Mouse (Mus musculus) embryo, embryonic 10.5 days (tissue): ENCODE measurements at regions not wholly inside any gene's neighbourhood (a gene's known extent, or its start where the extent isn't known, plus 50 kb on each side); places are given as distances from the start of the nearest gene placed in this dataset.
A peak's percentile ranks its signal among the peaks of the same experiment; 100 is the strongest.

Source experiments
- DNase-seq: peaks from one replicate; pipeline ENCODE4 v3.0.0-alpha.2; 2015; ENCODE audit warnings: low spot score

DNA sequence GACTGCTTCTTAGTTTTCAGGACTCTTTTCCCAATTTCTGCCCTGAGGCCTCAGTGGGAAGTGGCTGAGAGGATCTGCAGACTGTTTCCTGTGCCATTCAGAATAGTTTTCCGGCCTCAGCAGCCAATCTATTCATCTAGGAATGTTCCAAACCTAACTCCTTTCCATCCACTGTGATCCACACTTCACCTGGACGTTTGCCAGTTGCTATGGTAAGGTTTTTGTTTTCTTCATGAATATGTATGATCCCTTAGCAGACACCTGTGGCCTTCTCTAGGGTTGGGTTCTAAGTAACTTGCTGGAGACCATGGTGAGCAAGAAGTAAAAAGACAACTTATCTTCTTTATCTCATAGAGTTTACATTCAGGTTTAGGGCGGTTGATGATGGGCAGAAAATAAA, 744.6 kb downstream of the Inhba start:
- no peak for DNase-seq

DNA sequence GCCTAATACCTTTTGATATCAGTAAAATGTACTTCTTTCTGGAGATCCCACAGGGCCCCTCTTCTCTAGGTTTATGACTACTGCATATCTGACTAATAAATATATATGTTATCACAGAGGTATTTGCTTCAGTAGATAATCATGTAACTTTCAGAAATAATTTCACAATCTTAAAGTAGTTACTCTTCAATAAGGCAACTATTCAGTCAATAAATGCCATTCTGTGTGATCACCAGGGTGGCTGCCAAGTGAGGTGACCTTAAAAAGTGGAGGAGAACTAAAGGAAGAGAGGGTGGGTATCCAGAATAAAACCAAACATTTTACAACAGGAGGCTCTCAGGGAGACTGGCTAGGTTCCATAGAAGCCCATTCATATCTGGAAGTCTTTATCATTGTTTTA, 748.4 kb downstream of the Inhba start:
- DNase-seq = no peak

DNA sequence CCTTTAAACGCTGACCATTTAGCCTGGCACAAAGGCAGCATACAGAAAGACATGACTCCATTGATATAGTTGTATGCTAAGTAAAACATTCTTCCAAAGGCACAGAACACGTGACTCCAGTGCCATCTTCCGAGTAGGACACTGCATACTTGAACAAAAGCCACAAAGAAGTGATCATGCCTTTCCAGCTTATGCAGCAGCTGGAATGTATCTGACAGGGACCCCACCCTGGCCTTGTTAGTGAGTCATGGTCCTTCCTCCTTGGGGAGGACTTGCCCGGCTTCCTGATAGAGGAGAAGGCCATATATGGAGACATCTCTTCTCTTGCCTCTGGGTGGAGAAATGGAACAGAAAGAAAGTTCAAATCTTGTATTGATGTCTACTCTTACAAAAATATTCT, 749.8 kb downstream of the Inhba start:
- no peak for DNase-seq

DNA sequence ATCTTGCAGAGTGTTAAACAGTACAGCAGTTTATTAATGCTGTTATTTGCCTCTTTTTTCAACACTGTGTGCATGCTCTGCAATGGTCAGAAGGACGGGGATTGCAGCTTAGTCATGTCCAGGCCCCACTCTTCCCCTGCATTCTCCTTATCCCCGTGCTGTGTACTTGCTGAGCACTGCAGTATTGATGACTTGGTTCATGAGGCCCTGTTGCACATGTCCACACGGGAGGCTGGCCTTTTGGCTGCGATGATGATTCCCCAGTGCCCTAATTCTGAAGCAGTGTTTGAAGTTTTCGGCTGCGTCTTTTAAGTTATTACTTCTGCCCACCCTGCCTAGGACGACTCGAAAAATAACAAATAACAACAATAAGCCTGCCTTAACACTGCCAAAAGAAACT, 750.7 kb downstream of the Inhba start:
- no peak for DNase-seq

DNA sequence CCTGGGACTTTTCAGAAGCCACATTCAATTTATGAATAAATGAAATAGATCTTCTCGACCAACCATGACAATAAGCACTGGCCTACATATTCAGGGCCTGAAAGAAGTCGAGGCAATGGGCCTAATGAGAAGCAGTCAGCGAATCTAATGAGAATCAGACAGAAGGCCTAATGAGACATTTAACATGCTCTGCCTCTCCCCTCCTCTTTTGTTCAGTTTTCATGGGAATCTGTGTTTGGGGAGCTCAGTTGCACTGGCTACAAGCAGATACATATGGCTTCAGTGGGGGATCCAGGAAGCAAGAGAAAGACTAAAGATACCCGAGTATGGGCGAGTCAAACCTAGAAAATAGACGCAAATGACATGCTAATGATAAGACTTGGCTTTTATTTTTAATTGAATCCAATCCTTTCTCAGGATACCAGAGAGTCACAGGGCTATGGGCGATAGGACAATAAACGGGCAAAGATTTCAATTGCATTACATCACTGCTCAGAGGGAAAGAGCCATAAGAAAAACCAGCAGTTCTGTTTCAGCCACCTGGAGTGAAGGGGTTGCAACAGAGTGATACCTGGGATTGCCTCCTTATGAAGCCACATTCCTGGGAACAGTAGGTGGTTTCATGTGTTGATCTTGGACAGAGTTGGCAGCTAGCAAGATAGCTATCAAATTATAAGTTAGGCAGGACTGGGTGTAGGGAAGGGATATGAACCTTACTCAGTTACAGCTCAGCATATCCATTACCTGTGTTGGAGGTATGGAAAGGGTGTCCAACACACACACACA, 751.3 kb downstream of the Inhba start:
- no peak for DNase-seq

DNA sequence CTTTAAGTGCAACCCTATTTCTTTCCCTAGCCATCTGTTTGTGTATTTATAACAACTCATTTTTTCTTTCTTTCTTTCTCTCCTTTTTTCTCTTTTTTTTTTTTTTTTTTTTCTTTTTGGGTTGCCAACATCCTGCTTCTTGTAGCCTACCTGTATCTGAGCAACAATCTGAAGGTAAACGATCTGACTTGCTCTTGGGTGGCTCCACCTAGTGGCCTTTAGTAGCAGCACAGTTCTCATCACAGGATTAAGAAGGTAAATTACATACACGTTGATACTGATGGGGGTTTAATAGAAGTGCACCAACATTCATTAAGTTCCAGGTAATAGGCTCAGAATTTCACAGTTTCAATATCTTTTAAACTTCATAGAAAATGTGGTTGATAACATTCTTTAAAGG, 752.1 kb downstream of the Inhba start:
- DNase-seq = peak; percentile 67

DNA sequence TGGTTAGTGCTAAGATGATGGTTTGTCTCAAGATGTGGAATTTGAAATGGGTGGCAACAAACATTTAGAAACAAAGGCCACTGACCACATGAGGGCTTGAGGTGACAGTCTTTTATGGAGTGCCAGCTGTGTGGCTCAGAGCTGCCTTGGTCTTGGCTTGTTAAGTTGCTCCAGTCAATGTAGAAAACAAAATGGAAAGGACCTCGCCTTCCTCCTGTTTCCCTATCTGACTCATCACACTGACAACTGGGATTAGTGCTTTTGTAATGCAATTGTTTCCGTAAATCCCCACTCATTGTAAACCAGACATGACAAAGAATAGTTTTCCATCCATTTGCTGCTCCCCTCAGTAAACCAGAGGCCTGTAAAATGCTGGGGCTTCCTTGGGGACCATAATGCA, 757.8 kb downstream of the Inhba start:
- DNase-seq = no peak

DNA sequence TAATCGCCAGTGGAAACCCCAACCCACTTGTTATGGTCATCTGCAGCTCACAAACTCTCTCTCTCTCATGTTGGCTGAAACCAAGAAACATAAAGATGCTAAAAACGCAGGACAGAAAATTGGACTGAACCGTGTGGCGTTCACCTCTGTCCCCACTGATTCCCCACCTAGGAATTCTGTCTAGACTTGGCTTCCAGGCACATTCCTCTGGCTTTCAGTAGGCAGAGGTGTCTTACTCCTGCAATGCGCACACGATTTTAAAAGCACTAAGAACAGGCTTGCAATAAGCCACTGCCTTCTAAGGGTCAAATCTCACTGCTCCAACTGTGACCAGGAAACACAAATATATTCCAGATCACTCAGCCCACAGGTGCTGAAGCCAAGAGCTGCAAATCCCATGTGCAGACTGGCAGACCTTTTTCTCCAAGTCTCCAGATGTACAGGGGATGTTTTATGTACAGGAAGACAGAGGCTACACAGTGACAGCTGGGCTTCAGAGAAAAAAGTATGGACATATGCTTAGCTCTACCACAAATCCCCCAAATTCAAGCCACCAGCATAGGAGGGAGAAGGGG, 758.3 kb downstream of the Inhba start:
- DNase-seq = no peak

DNA sequence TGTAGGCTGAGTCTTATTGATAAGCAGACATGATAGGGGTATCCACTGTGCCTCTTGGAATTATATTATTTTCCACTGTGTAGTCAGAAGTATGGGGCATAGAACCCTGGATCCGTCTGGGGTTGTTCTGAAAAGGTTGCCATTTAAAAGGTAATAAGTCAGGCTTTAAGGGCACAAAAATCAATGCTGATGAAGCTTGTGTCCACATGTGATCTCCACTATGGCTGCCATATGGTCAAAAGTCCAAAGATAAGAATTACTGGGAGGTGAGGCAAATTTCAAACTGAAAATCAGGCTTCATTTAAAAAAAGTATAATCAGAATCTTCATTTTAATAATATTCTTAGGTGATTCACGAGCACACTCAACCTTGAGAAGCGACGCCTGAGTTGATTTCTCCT, 760.2 kb downstream of the Inhba start:
- DNase-seq = no peak

DNA sequence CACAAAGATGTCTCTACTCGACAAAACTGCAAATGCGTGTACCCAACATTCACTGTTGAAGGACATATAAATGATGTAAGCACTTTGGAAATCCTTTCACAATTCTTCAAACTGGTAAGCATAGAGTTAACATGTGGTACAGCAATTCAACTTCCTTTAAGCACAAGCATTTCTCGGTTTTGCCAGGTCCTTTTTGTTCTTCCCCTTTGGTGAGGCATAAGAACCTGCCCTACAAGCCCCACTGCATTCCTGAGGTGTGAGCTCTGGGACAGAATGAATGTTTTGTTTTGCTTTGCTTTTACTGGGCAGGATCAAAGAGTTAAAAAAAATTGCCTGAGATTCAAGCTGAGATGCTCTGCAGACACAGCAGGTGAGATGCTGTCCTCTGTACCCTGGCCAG, 793.9 kb downstream of the Inhba start:
- DNase-seq = peak; percentile 32
